Mouse (Mus musculus) liver, adult 2 months (tissue): Measurements from ENCODE around the gene Hba-a2.

Experiments used
- CTCF ChIP-seq: fragments of 200-500 bp; IDR thresholded peaks from 2 replicates; pipeline ENCODE4 v1.5.1; 2011; ENCODE audit warnings: low read depth, low read length, control low read depth
- POLR2A ChIP-seq: fragments of 200-500 bp; IDR thresholded peaks from 2 replicates; pipeline ENCODE4 v1.6.1; 2011; ENCODE audit warnings: low read length, control low read depth; ENCODE audit not compliant: insufficient read depth; ENCODE audit errors: extremely low read depth

- TF ChIP-seq CTCF (no peak), POLR2A (no peak)
Measured at GRCm38 (mm10) chr11:32278458-32278957, 17.8 kb upstream of the Hba-a2 start.
